Mouse (Mus musculus): ENCODE measurements around the gene Ten1. TPM values are rescaled to one million over a fixed set of nuclear protein-coding genes. Genes with fewer than 3 reads are reported as not detected.
A peak's percentile ranks its signal among the peaks of the same experiment; 100 is the strongest.

Ten1 gene
- total RNA-seq, 2 experiments from 2014 or later = 19.9 to 22.5 TPM

- DNase-seq = no peak
Measured at GRCm38 (mm10) chr11:116196866-116197583, 1.6 kb upstream of the Ten1 start.

- no peak for DNase-seq
Measured at GRCm38 (mm10) chr11:116197584-116197906, 1.1 kb upstream of the Ten1 start.

GRCm38 (mm10) chr11:116198132-116198531 lies 523 bp upstream of the Ten1 start:
- no peak for DNase-seq

- DNase-seq = no peak
Measured at GRCm38 (mm10) chr11:116201151-116201550, 2.5 kb downstream of the Ten1 start.

- no peak for DNase-seq
Measured at GRCm38 (mm10) chr11:116203150-116203549, 4.5 kb downstream of the Ten1 start.

- no peak for DNase-seq
Measured at GRCm38 (mm10) chr11:116206678-116207077, 8.0 kb downstream of the Ten1 start.

GRCm38 (mm10) chr11:116208660-116209059 lies 10.0 kb downstream of the Ten1 start:
- no peak for DNase-seq

GRCm38 (mm10) chr11:116209257-116209656 lies 10.6 kb downstream of the Ten1 start:
- no peak for DNase-seq

- no peak for DNase-seq
Measured at GRCm38 (mm10) chr11:116210696-116211095, 12.0 kb downstream of the Ten1 start.

GRCm38 (mm10) chr11:116212847-116213246 lies 14.2 kb downstream of the Ten1 start:
- no peak for DNase-seq

GRCm38 (mm10) chr11:116213877-116214510 lies 15.3 kb downstream of the Ten1 start:
- no peak for DNase-seq

GRCm38 (mm10) chr11:116215181-116215580 lies 16.5 kb downstream of the Ten1 start:
- DNase-seq = no peak

- DNase-seq = no peak
Measured at GRCm38 (mm10) chr11:116215991-116216390, 17.3 kb downstream of the Ten1 start.

- DNase-seq = no peak
Measured at GRCm38 (mm10) chr11:116216549-116216948, 17.9 kb downstream of the Ten1 start.

- no peak for DNase-seq
Measured at GRCm38 (mm10) chr11:116218263-116218662, 19.6 kb downstream of the Ten1 start.

GRCm38 (mm10) chr11:116218737-116219400 lies 20.2 kb downstream of the Ten1 start:
- peak; percentile 67 for DNase-seq

- peak; percentile 52 for DNase-seq
Measured at GRCm38 (mm10) chr11:116219885-116220284, 21.2 kb downstream of the Ten1 start.

- no peak for DNase-seq
Measured at GRCm38 (mm10) chr11:116221931-116222739, 23.5 kb downstream of the Ten1 start.

- no peak for DNase-seq
Measured at GRCm38 (mm10) chr11:116222740-116223059, 24.0 kb downstream of the Ten1 start.

- peak; percentile 60 for DNase-seq
Measured at GRCm38 (mm10) chr11:116226414-116226813, 27.8 kb downstream of the Ten1 start.

- no peak for DNase-seq
Measured at GRCm38 (mm10) chr11:116228699-116229098, 30.0 kb downstream of the Ten1 start.

- DNase-seq = no peak
Measured at GRCm38 (mm10) chr11:116232427-116232826, 33.8 kb downstream of the Ten1 start.

- no peak for DNase-seq
Measured at GRCm38 (mm10) chr11:116234901-116235300, 36.2 kb downstream of the Ten1 start.
